Mouse (Mus musculus) forebrain, postnatal 0 days (tissue): Measurements from ENCODE around the gene Olfr877. TPM values are rescaled to one million over a fixed set of nuclear protein-coding genes. Genes with fewer than 3 reads are reported as not detected.

ENCODE experiments used
- ATAC-seq: fragments of 200-750 bp; cut with Nextera tagmentation; 2 replicates; pipeline ENCODE4 v1.8.0; 2017; ENCODE audit warnings: mild to moderate bottlenecking, moderate library complexity
- DNase-seq: peaks from one replicate; pipeline ENCODE4 v3.0.0-alpha.2; 2015
- H3K27ac ChIP-seq: fragments of 300-500 bp; sonication (generic); 2 replicates; pipeline ENCODE4 v1.5.1; 2014; ENCODE audit warnings: low read depth, mild to moderate bottlenecking, antibody characterized with exemption, low read length, moderate library complexity, mixed read lengths
- H3K27me3 ChIP-seq: fragments of 300-500 bp; sonication (generic); 2 replicates; pipeline ENCODE4 v1.6.1; 2014; ENCODE audit warnings: mild to moderate bottlenecking, low read length, mixed read lengths; ENCODE audit not compliant: insufficient read depth
- H3K36me3 ChIP-seq: fragments of 300-500 bp; sonication (generic); 2 replicates; pipeline ENCODE4 v1.6.1; 2014; ENCODE audit warnings: mild to moderate bottlenecking, moderate library complexity; ENCODE audit not compliant: insufficient read depth
- H3K4me1 ChIP-seq: fragments of 300-500 bp; sonication (generic); 2 replicates; pipeline ENCODE4 v1.6.1; 2014; ENCODE audit warnings: antibody characterized with exemption; ENCODE audit not compliant: insufficient read depth
- H3K4me2 ChIP-seq: fragments of 300-500 bp; sonication (generic); 2 replicates; pipeline ENCODE4 v1.6.1; 2014; ENCODE audit warnings: low read depth, mild to moderate bottlenecking, moderate library complexity
- H3K4me3 ChIP-seq: fragments of 300-500 bp; sonication (generic); 2 replicates; pipeline ENCODE4 v1.5.1; 2014; ENCODE audit warnings: low read depth, low read length, mixed read lengths
- H3K9ac ChIP-seq: fragments of 300-500 bp; sonication (generic); 2 replicates; pipeline ENCODE4 v1.6.1; 2014; ENCODE audit warnings: mild to moderate bottlenecking
- H3K9me3 ChIP-seq: fragments of 300-500 bp; sonication (generic); 2 replicates; pipeline ENCODE4 v1.6.1; 2016; ENCODE audit warnings: low read length
- CTCF ChIP-seq: sonication (generic); IDR thresholded peaks from 2 replicates; pipeline ENCODE4 v1.5.1; 2016; ENCODE audit warnings: antibody characterized with exemption, control low read depth, low read depth
- WGBS: fragments of 180-500 bp; shearing (Covaris S2); extraction: QIAGEN DNeasy Blood & Tissue Kit; methylation state at CpG from one replicate; pipeline ENCODE4 v1.1.7; 2014; 5-methylcytosine and 5-hydroxymethylcytosine counted together
- polyA plus RNA-seq: library from polyadenylated mRNA; unstranded; fragments of >200 nt; fragmentation: Nextera tagmentation; extraction: Ambion mirVana; gene quantifications from 2 replicates; pipeline ENCODE4 v1.2.1, GENCODE M21; 2015
- total RNA-seq: library from RNA; depleted of rRNA; stranded (reverse); fragments of >200 nt; gene quantifications from 2 replicates; pipeline ENCODE4 v1.2.3, GENCODE M21; 2014; rRNA removed

The Olfr877 gene
- total RNA-seq, result not detected in 2 replicates
- 0.11 TPM in 1 of 2 replicates, not detected in the other for polyA plus RNA-seq

- H3K4me1 ChIP-seq, result no peaks in the 10 kb centered on the region
- H3K4me3 ChIP-seq, result no peak within 1 kb of the TSS
- H3K27ac ChIP-seq, result no peak within 1 kb of the TSS
- H3K9me3 ChIP-seq, result no peaks in the 10 kb centered on the region
- H3K36me3 ChIP-seq, result no peaks in the 10 kb centered on the region
- no peak within 1 kb of the TSS for H3K9ac ChIP-seq
- H3K27me3 ChIP-seq, result no peaks in the 10 kb centered on the region
- ATAC-seq, result no peak
- 87% methylated on average over 4 of the region's 4 CpGs for WGBS
- no peak for TF ChIP-seq CTCF
- H3K4me2 ChIP-seq, result no peak within 1 kb of the TSS
- no peak for DNase-seq
These were observed at the start of gene Olfr877 for GRCm38 (mm10) chr9:37853969-37854368. Gene Olfr877, plus strand, starts transcription at chr9:37854269.

GRCm38 (mm10) chr9:37807235-37807634, 46.8 kb upstream of the Olfr877 start:
- Histone ChIP-seq H3K36me3 (no peaks in the 10 kb centered on the region), H3K4me1 (no peaks in the 10 kb centered on the region), H3K4me2 (no peak overlapping the region), H3K27ac (no peak overlapping the region), H3K4me3 (no peak overlapping the region), H3K9ac (no peak overlapping the region), H3K27me3 (no peaks in the 10 kb centered on the region), H3K9me3 (no peaks in the 10 kb centered on the region)
- no peak for ATAC-seq
- no peak for DNase-seq
- TF ChIP-seq CTCF, result no peak

GRCm38 (mm10) chr9:37808456-37808855, 45.6 kb upstream of the Olfr877 start:
- no peak for ATAC-seq
- 84% methylated on average over 3 of the region's 3 CpGs for WGBS
- no peak overlapping the region for H3K4me2 ChIP-seq
- TF ChIP-seq CTCF, result no peak
- H3K4me3 ChIP-seq, result no peak overlapping the region
- H3K27ac ChIP-seq, result no peak overlapping the region
- no peaks in the 10 kb centered on the region for H3K36me3 ChIP-seq
- DNase-seq, result no peak
- H3K9ac ChIP-seq, result no peak overlapping the region
- no peaks in the 10 kb centered on the region for H3K9me3 ChIP-seq
- no peaks in the 10 kb centered on the region for H3K4me1 ChIP-seq
- no peaks in the 10 kb centered on the region for H3K27me3 ChIP-seq

GRCm38 (mm10) chr9:37808976-37809375, 45.1 kb upstream of the Olfr877 start:
- no peaks in the 10 kb centered on the region for H3K4me1 ChIP-seq
- no peak overlapping the region for H3K9ac ChIP-seq
- no peaks in the 10 kb centered on the region for H3K27me3 ChIP-seq
- whole genome bisulfite sequencing, result 55% methylated on average over 2 of the region's 2 CpGs
- ATAC-seq, result no peak
- peak; percentile 11 for DNase-seq
- H3K27ac ChIP-seq, result no peak overlapping the region
- no peaks in the 10 kb centered on the region for H3K9me3 ChIP-seq
- H3K4me2 ChIP-seq, result no peak overlapping the region
- no peak overlapping the region for H3K4me3 ChIP-seq
- TF ChIP-seq CTCF, result no peak
- no peaks in the 10 kb centered on the region for H3K36me3 ChIP-seq

- DNase-seq (peak; percentile 77), ATAC-seq (peak; percentile 97)
- no peaks in the 10 kb centered on the region for H3K27me3 ChIP-seq
- H3K36me3 ChIP-seq, result no peaks in the 10 kb centered on the region
- H3K4me2 ChIP-seq, result no peak overlapping the region
- TF ChIP-seq CTCF, result no peak
- H3K4me1 ChIP-seq, result no peaks in the 10 kb centered on the region
- no peak overlapping the region for H3K4me3 ChIP-seq
- H3K27ac ChIP-seq, result no peak overlapping the region
- H3K9ac ChIP-seq, result no peak overlapping the region
- 29% methylated on average over 3 of the region's 3 CpGs for WGBS
- no peaks in the 10 kb centered on the region for H3K9me3 ChIP-seq
These were observed 39.4 kb upstream of the Olfr877 start for GRCm38 (mm10) chr9:37814696-37815095.

- H3K36me3 ChIP-seq, result no peaks in the 10 kb centered on the region
- TF ChIP-seq CTCF, result no peak
- H3K9me3 ChIP-seq, result no peaks in the 10 kb centered on the region
- H3K4me3 ChIP-seq, result no peak overlapping the region
- no peak overlapping the region for H3K4me2 ChIP-seq
- ATAC-seq (0 out of 2 replicates have a peak, but pooled peaks have one; percentile 18), DNase-seq (no peak)
- H3K9ac ChIP-seq, result no peak overlapping the region
- no peaks in the 10 kb centered on the region for H3K27me3 ChIP-seq
- no peak overlapping the region for H3K27ac ChIP-seq
- H3K4me1 ChIP-seq, result no peaks in the 10 kb centered on the region
These were observed 24.2 kb upstream of the Olfr877 start for GRCm38 (mm10) chr9:37829881-37830280.

- Histone ChIP-seq H3K9me3 (no peaks in the 10 kb centered on the region), H3K9ac (no peak overlapping the region), H3K4me3 (no peak overlapping the region), H3K4me1 (no peaks in the 10 kb centered on the region), H3K27me3 (no peaks in the 10 kb centered on the region), H3K4me2 (no peak overlapping the region), H3K36me3 (no peaks in the 10 kb centered on the region), H3K27ac (no peak overlapping the region)
- no peak for ATAC-seq
- 69% methylated on average over 1 of the region's 1 CpGs for WGBS
- no peak for TF ChIP-seq CTCF
- no peak for DNase-seq
These were observed 20.7 kb upstream of the Olfr877 start for GRCm38 (mm10) chr9:37833341-37833740.

GRCm38 (mm10) chr9:37849267-37849666, 4.8 kb upstream of the Olfr877 start:
- Histone ChIP-seq H3K36me3 (no peaks in the 10 kb centered on the region), H3K4me2 (no peak overlapping the region), H3K27me3 (no peaks in the 10 kb centered on the region), H3K9me3 (no peaks in the 10 kb centered on the region), H3K4me1 (no peaks in the 10 kb centered on the region), H3K27ac (no peak overlapping the region), H3K9ac (no peak overlapping the region), H3K4me3 (no peak overlapping the region)
- no peak for TF ChIP-seq CTCF
- no peak for DNase-seq
- WGBS, result 73% methylated on average over 2 of the region's 2 CpGs
- no peak for ATAC-seq
